Mouse (Mus musculus) kidney, adult 2 months (tissue): ENCODE measurements at regions not wholly inside any gene's neighbourhood (a gene's known extent, or its start where the extent isn't known, plus 50 kb on each side); places are given as distances from the start of the nearest gene placed in this dataset.

ENCODE experiments used
- CTCF ChIP-seq: fragments of 200-500 bp; conservative IDR thresholded peaks from 2 replicates; pipeline ENCODE4 v1.5.1; 2011; ENCODE audit warnings: low read depth, mild to moderate bottlenecking, control low read depth, low read length, moderate library complexity, mixed read lengths; ENCODE audit not compliant: insufficient read depth, insufficient read length
- POLR2A ChIP-seq: fragments of 200-500 bp; IDR thresholded peaks from one replicate; pipeline ENCODE4 v1.6.1; 2011; ENCODE audit warnings: low read depth, low read length, control low read depth

- no peak for TF ChIP-seq CTCF
- TF ChIP-seq POLR2A, result no peak
Observed at GRCm38 (mm10) chr11:52578471-52578870, 182.2 kb downstream of the 9530068E07Rik start.
